Mouse (Mus musculus) hindbrain, embryonic 16.5 days (tissue): ENCODE results near the gene Zfp109. TPM values are rescaled to one million over a fixed set of nuclear protein-coding genes. Genes with fewer than 3 reads are reported as not detected.

Source experiments
- polyA plus RNA-seq: library from polyadenylated mRNA; unstranded; fragments of >200 nt; fragmentation: Nextera tagmentation; extraction: Ambion mirVana; gene quantifications from 2 replicates; pipeline ENCODE4 v1.2.1, GENCODE M21; 2015

The Zfp109 gene
- polyA plus RNA-seq, 1 experiment from 2014 or later = 4.2 TPM

Other genes with a start within 250 kb of the Zfp109 start
- not detected in 2 replicates for gene V1rd19, start 235.9 kb downstream of the Zfp109 start, polyA plus RNA-seq
- not detected in 2 replicates for gene Vmn1r183, start 184.3 kb downstream of the Zfp109 start, polyA plus RNA-seq
- gene Zfp180, start 155.6 kb downstream of the Zfp109 start, polyA plus RNA-seq = 32.1 and 37.8 TPM in 2 replicates
- 9.6 and 10.3 TPM in 2 replicates for gene Zfp112, start 125.2 kb downstream of the Zfp109 start, polyA plus RNA-seq
- 23.6 and 25.0 TPM in 2 replicates for gene Zfp235, start 103.4 kb downstream of the Zfp109 start, polyA plus RNA-seq
- gene Zfp114, start 62.5 kb downstream of the Zfp109 start, polyA plus RNA-seq = 4.2 and 4.6 TPM in 2 replicates
- 4.2 and 4.5 TPM in 2 replicates for gene Zfp111, start 26.1 kb downstream of the Zfp109 start, polyA plus RNA-seq
- gene Zfp108, start 17.2 kb upstream of the Zfp109 start, polyA plus RNA-seq = 5.7 and 6.1 TPM in 2 replicates
- 6.4 and 8.2 TPM in 2 replicates for gene Zfp93, start 32.9 kb upstream of the Zfp109 start, polyA plus RNA-seq
- gene Zfp61, start 63.7 kb upstream of the Zfp109 start, polyA plus RNA-seq = 41.4 and 42.1 TPM in 2 replicates
- gene Zfp94, start 79.1 kb upstream of the Zfp109 start, polyA plus RNA-seq = 19.2 and 19.8 TPM in 2 replicates
- gene Tescl, start 96.4 kb upstream of the Zfp109 start, polyA plus RNA-seq = 0.25 and 0.44 TPM in 2 replicates
- gene Lypd5, start 111.6 kb upstream of the Zfp109 start, polyA plus RNA-seq = not detected in 2 replicates
- 2.5 and 3.2 TPM in 2 replicates for gene Kcnn4, start 132.7 kb upstream of the Zfp109 start, polyA plus RNA-seq
- 38.2 and 38.9 TPM in 2 replicates for gene Smg9, start 162.1 kb upstream of the Zfp109 start, polyA plus RNA-seq
- not detected in 2 replicates for gene Irgc1, start 214.7 kb upstream of the Zfp109 start, polyA plus RNA-seq
- gene Plaur, start 224.9 kb upstream of the Zfp109 start, polyA plus RNA-seq = 1.8 and 2.2 TPM in 2 replicates
- 47.0 and 68.0 TPM in 2 replicates for gene Cadm4, start 244.5 kb upstream of the Zfp109 start, polyA plus RNA-seq